Mouse (Mus musculus) spleen, adult 2 months (tissue): Measurements from ENCODE around the gene Rgs14. TPM values are rescaled to one million over a fixed set of nuclear protein-coding genes. Genes with fewer than 3 reads are reported as not detected.

Experiments used
- DNase-seq, 2 experiments: peaks; one replicate each; pipeline versions ENCODE4 v3.0.0 to v3.0.0-alpha.2; 2012 to 2021; ENCODE audit warnings: low spot score in 2 of 2, low read depth in 1 of 2
- H3K27ac ChIP-seq: fragments of 200-500 bp; 2 replicates; pipeline ENCODE4 v1.5.1; 2012; ENCODE audit warnings: low read length, inconsistent platforms; ENCODE audit not compliant: insufficient read depth
- H3K27me3 ChIP-seq: fragments of 200-500 bp; 2 replicates; pipeline ENCODE4 v1.6.1; 2012; ENCODE audit warnings: mild to moderate bottlenecking, moderate library complexity, low read length, inconsistent platforms; ENCODE audit not compliant: control insufficient read depth, insufficient read depth
- H3K36me3 ChIP-seq: fragments of 200-500 bp; 2 replicates; pipeline ENCODE4 v1.6.1; 2012; ENCODE audit warnings: mild to moderate bottlenecking, low read length, inconsistent platforms; ENCODE audit not compliant: control insufficient read depth, insufficient read depth
- H3K4me1 ChIP-seq: fragments of 200-500 bp; 2 replicates; pipeline ENCODE4 v1.6.1; 2011; ENCODE audit warnings: inconsistent platforms; ENCODE audit not compliant: control insufficient read depth, insufficient read depth, insufficient read length
- H3K4me3 ChIP-seq: fragments of 200-500 bp; 2 replicates; pipeline ENCODE4 v1.5.1; 2011; ENCODE audit warnings: mild to moderate bottlenecking, inconsistent platforms; ENCODE audit not compliant: insufficient read depth, insufficient read length; ENCODE audit errors: extremely low read depth
- CTCF ChIP-seq: fragments of 200-500 bp; IDR thresholded peaks from 2 replicates; pipeline ENCODE4 v1.5.1; 2011; ENCODE audit warnings: mild to moderate bottlenecking, inconsistent platforms; ENCODE audit not compliant: insufficient read depth, insufficient read length, insufficient replicate concordance; ENCODE audit errors: extremely low read depth
- POLR2A ChIP-seq: fragments of 200-500 bp; IDR thresholded peaks from 2 replicates; pipeline ENCODE4 v1.6.1; 2011; ENCODE audit warnings: low read depth, low read length, inconsistent platforms
- WGBS: fragments of 180-500 bp; shearing (Covaris S2); methylation state at CpG from one replicate; pipeline ENCODE4 v1.1.7; 2018; 5-methylcytosine and 5-hydroxymethylcytosine counted together
- polyA plus RNA-seq: library from polyadenylated mRNA; depleted of rRNA; stranded (reverse); fragments of >200 nt; gene quantifications from 2 replicates; pipeline ENCODE4 v1.2.3, GENCODE M21; 2012

Gene Rgs14
- polyA plus RNA-seq, 1 experiment: 54.7 TPM

DNA sequence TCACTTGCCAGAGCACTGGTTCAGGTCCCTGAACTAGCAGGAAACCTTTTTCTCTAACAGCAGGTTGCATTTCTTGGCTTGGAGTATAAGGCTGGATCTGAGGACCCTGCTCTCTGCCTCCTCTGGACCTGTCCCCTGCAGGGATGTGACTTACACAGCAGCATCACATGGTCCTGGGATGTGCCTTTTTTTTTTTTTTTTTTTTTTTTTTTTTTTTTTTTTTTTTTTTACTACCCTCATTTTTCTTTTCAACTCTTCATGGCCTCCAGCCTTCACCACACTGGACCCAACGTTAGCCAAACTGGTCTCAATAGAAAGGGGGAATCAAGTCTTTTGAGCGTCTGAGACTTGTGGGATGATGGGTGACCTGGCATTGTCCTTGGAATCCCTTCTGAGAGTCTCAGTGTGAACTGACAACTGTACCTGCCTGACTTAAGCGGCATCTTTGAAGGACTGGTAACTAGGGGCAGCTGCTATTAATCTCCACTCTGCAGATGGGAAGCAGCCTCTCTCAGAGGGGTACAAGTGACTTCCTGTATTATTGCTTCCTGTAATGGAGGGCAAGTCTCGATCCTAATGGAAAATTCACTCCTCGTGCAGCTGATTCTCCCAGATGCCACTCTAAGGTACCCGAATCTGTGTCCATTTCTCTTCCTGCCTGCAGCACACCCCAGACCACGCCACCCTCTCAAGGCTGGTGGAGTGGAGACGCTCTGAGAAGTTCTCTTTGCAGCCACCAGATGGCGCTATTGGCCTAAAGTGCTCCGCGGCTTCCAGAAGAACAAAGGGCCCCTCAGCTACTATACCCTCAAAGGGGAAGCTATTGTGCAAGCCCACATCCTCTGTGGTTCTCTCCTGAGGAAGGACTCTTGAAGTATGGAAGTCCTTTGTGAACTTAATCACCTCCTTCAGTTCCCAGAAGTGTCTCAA is 35.6 kb downstream of the Rgs14 start:
- TF ChIP-seq POLR2A (no peak), CTCF (peak; percentile 95)
- no peak overlapping the region for H3K27ac ChIP-seq
- peak overlapping the region; percentile 9; the same call in 1 of the 2 replicates for H3K4me3 ChIP-seq
- peaks cover 6% of the 10 kb centered on the region; the same call in 1 of the 2 replicates for H3K4me1 ChIP-seq
- H3K27me3 ChIP-seq: no peaks in the 10 kb centered on the region
- no peaks in the 10 kb centered on the region for H3K36me3 ChIP-seq
- 7% methylated on average over 11 of the region's 11 CpGs for WGBS
- peak; percentile 78 to 81 for DNase-seq

DNA sequence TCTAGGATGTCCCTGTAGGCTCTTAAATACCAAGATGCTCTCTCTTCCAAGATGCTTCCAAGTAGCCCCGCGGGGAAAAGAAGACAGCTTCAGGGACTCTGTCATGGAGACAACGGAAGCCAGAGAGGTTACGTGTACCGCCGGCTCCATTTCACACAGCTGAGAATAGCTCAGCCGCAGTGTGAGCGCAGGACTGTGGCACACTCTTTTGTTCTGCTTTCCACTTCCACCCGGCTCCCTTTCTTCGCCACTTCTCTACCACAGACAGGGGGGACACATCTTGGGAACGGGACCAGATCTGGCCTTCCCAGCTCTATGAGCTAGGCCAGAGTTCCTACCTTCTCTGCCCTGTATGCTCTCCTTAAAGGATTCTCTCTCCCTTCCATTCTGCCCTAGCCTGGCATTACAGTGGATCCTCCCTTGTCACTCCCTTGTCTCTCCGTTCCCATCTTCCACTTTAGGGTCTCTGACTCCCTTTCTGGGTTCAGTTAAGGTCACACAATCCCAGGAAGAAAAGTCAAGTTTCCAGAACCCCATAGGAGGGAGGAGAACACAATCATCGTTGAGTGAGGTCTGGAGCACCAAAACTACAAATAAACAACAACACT is 36.4 kb downstream of the Rgs14 start:
- 0 out of 2 replicates have a peak overlapping the region, but pooled peaks have one; percentile 17 for H3K27ac ChIP-seq
- H3K36me3 ChIP-seq: no peaks in the 10 kb centered on the region
- H3K4me1 ChIP-seq: peaks cover 6% of the 10 kb centered on the region; the same call in 1 of the 2 replicates
- peak in 1 of 2 experiments; percentile 46 for DNase-seq
- 17% methylated on average over 13 of the region's 13 CpGs for WGBS
- peak overlapping the region; percentile 9; the same call in 1 of the 2 replicates for H3K4me3 ChIP-seq
- H3K27me3 ChIP-seq: no peaks in the 10 kb centered on the region
- TF ChIP-seq POLR2A: no peak
- no peak for TF ChIP-seq CTCF

DNA sequence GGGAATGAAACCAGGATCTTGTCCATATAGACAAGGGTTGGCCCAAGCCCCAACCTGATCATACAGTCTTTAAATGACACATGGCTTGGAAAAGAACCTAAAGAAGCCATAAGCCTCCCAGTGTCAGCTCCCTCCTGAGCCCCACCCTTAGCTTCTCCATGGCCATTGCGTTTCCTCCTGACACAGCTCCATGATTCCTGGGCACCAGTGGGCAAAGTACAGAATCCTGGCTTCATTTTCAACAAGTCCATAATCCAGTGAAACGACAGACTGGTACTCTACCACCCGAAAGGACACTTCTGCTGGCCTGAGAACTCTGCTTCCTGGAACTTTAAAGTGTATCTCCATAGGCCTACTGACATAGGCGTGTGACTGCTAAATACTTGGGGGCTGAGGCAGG is 37.8 kb downstream of the Rgs14 start:
- TF ChIP-seq CTCF: no peak
- TF ChIP-seq POLR2A: no peak
- peaks cover 9% of the 10 kb centered on the region; the same call in 1 of the 2 replicates for H3K4me1 ChIP-seq
- no peak overlapping the region for H3K27ac ChIP-seq
- no peaks in the 10 kb centered on the region for H3K36me3 ChIP-seq
- DNase-seq: no peak
- no peaks in the 10 kb centered on the region for H3K27me3 ChIP-seq
- 89% methylated on average over 4 of the region's 4 CpGs for WGBS
- H3K4me3 ChIP-seq: no peak overlapping the region

DNA sequence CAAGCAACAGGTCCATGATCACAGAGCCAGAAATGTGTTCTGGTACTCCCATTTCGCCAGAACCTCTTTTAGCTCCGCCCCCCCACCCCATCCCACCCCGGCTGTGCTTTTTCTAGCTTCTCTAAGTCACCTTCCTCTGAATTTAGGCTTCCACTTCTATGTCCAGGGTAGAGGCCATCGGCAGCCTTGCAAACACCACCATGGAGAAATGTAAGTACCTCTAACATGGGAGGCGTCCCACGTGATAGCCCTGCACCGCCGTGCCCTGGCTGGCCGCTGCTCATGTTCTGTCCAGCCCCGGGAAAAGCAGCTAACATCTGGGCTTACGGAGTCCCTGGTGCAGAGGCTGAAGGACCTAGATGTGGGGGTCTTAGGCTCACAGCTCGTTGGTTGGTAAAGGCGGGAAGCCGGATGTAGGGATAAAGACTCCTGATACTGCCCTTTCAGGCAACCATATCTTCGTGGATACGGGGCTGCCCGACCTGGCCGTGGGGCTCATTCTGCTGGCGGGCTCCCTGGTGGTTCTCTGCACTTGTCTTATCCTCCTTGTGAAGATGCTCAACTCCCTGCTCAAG is 39.1 kb downstream of the Rgs14 start:
- no peak for TF ChIP-seq POLR2A
- no peak for TF ChIP-seq CTCF
- no peak overlapping the region for H3K27ac ChIP-seq
- no peaks in the 10 kb centered on the region for H3K36me3 ChIP-seq
- H3K4me1 ChIP-seq: peaks cover 11% of the 10 kb centered on the region; the same call in 1 of the 2 replicates
- H3K27me3 ChIP-seq: no peaks in the 10 kb centered on the region
- DNase-seq: no peak
- no peak overlapping the region for H3K4me3 ChIP-seq
- 85% methylated on average over 19 of the region's 19 CpGs for WGBS

DNA sequence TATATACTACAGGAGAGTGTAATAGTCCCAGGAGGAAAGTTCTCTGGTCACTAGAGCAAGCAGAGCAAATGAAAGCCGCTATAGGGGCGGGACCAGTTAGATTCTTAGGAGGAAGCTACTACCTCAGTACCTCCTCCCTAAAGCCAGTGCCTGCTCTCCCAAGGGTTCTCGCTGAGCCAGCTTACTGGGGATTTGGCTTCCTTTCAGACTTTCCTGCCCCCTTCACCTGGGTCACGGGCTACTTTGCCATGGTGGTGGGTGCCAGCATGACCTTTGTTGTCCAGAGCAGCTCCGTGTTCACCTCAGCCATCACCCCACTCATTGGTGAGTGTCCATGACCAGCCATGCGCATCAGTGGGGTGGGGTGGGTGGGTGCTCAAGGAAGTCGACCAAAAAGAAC is 42.3 kb downstream of the Rgs14 start:
- TF ChIP-seq CTCF: no peak
- 52% methylated on average over 7 of the region's 7 CpGs for WGBS
- no peak for DNase-seq
- Histone ChIP-seq H3K27me3 (no peaks in the 10 kb centered on the region), H3K4me1 (peaks cover 5% of the 10 kb centered on the region; the same call in 1 of the 2 replicates), H3K27ac (no peak overlapping the region), H3K36me3 (no peaks in the 10 kb centered on the region), H3K4me3 (no peak overlapping the region)

DNA sequence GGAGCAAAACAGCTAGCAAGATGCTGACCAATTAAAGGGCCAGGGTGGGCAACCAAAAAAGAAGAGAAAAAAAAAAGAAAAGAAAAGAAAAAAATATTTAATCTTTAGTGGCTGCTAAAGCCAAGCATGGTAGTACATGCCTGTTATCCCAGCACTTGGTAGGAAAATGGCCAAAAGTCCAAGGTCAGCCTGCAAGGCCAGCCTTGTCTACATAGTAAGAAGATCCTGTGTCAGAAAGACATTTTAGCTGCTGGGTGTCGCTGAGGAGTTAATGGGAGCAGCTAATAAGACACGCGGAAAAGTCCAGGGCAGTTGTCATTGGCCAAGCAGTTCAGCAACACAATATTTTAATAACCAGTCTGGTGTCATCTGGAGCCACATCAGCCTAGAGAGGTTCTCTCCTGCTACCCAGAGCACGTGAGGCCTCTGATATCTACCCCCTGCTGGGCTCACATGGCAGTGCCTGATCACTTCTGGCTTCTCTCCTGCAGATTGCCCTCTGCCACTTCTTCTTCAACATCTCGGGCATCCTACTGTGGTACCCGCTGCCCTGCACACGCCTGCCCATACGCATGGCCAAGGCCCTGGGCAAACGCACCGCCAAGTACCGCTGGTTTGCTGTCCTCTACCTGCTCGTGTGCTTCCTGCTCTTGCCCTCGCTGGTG is 43.2 kb downstream of the Rgs14 start:
- Histone ChIP-seq H3K27me3 (no peaks in the 10 kb centered on the region), H3K27ac (no peak overlapping the region), H3K4me1 (peaks cover 5% of the 10 kb centered on the region; the same call in 1 of the 2 replicates), H3K36me3 (no peaks in the 10 kb centered on the region), H3K4me3 (no peak overlapping the region)
- WGBS: 45% methylated on average over 13 of the region's 13 CpGs
- DNase-seq: no peak
- TF ChIP-seq POLR2A (no peak), CTCF (no peak)
